8 mouse cellular contexts compared by ENCODE assay signal in genomic region chr4:45510163-45510562, GRCm38 (mm10). TPM values are rescaled to one million over a fixed set of nuclear protein-coding genes. Genes with fewer than 3 reads are reported as not detected.
DNase-seq lines count a peak whose midpoint lies in the region; ATAC-seq lines count a peak whose summit lies in the region.
"Had no signal": no experiment of that assay in that cellular context is flagged by ENCODE, and none has a peak within 500 bp of the region (broad histone marks: within the 10 kb centered on the region; RNA-seq: fewer than 3 reads in every experiment).

No protein-coding gene starts in this region.

- peak; percentile 74 for DNase-seq in NIH3T3 (ENCODE audit: low read depth)
- peak; percentile 92 to 93 for DNase-seq in adrenal gland, postnatal 36 days
- DNase-seq in lung, postnatal 25 days (ENCODE audit: low spot score) = peak; percentile 85
- no peak for DNase-seq in cerebellum, adult 18-20 months
- no peak for DNase-seq in spleen, postnatal 4 days (ENCODE audit: low spot score in 2 of 2)
- DNase-seq in spleen, adult 12 weeks (ENCODE audit: low spot score) = no peak
- DNase-seq: lung, embryonic 14.5 days had no signal

- peak; percentile 40 for ATAC-seq in intestine, embryonic 15.5 days

- WGBS in intestine, embryonic 15.5 days = 35% methylated on average over 6 of the region's 6 CpGs

- H3K36me3 ChIP-seq in intestine, embryonic 15.5 days = no peaks in the 10 kb centered on the region

- H3K27me3 ChIP-seq in intestine, embryonic 15.5 days (replicated peaks) = no peaks in the 10 kb centered on the region

- H3K4me2 ChIP-seq in intestine, embryonic 15.5 days (replicated peaks) = no peak overlapping the region; the same call in 1 of the 2 replicates
- H3K4me2 ChIP-seq: lung, embryonic 14.5 days had no signal

- H3K4me3 ChIP-seq in intestine, embryonic 15.5 days (replicated peaks) = no peak overlapping the region

- peaks cover 71% of the 10 kb centered on the region for H3K4me1 ChIP-seq in intestine, embryonic 15.5 days (replicated peaks)

- no peak overlapping the region for H3K9ac ChIP-seq in intestine, embryonic 15.5 days
- H3K9ac ChIP-seq: lung, embryonic 14.5 days had no signal

- H3K27ac ChIP-seq in intestine, embryonic 15.5 days = peak overlapping the region; percentile 44

- H3K9me3 ChIP-seq in intestine, embryonic 15.5 days = no peaks in the 10 kb centered on the region

RNA-seq across cellular contexts. Expression of gene Shb, which starts 22.1 kb away (rescaled TPM):
- 100 to 1,000 TPM in 1 of 2 experiments, 10 to 100 TPM in 1; 51.4 to 110 TPM for total RNA-seq in adrenal gland, postnatal 36 days (2021)
- 4.0 and 4.8 TPM in 2 replicates for polyA plus RNA-seq in intestine, embryonic 15.5 days (2015; fragmentation: Nextera tagmentation; extraction: Ambion mirVana)

Comparison
In these comparisons a context has a peak if more than half of its experiments do, and no peak if none do; other contexts are left out.
1. DNase-seq: peak in NIH3T3 (single experiment), adrenal gland, postnatal 36 days (2 of 2) and lung, postnatal 25 days (single experiment); none in cerebellum, adult 18-20 months (0 of 2), spleen, postnatal 4 days (0 of 2) and spleen, adult 12 weeks (single experiment).